Mouse (Mus musculus) retina, adult 2 months (tissue): ENCODE measurements around the gene Rtkn.

Experiments
- DNase-seq: peaks from one replicate; pipeline ENCODE4 v3.0.0-alpha.2; 2012; ENCODE audit warnings: low read depth, low spot score

Gene Rtkn

DNA sequence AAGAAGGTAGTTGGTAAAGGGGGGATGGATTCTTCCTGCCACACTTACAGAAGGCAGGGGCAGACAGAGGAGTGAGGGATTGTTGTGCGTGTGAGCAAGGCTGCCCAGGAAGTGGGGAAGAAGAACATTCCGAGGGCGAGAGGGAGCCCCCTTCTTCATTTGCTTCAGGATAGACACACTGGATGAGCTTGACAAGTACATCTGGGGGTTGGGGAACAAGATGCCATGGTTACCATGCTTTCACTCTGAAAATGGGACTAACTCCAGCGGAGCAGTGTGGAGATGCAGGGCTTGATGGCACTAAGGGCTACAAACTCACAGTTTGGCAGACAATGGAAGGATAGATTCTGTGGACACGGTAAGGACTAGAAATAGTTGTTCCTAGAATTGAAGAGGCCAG is 35.8 kb downstream of the Rtkn start:
- DNase-seq = no peak

GRCm38 (mm10) chr6:83172240-83172920 is 37.1 kb downstream of the Rtkn start:
- no peak for DNase-seq

DNA sequence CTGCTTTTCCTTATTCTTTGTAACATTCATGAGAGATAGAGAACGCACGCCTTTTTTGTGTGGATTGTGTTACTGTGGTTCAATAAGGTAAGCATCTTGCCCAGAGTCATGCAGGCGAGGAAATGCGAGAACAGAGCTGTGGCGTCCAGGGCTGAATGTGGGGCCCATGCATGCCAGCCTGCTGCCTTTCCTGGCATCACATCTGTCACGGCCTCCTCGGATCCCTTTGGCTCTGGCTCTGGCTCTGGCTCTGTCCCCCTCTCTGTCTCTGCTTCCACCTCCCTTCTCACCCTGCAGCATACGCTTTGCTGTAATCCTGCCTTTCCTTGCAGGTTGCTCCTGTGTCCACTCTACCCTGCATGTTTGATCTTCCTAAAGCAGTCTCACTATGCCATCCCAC is 40.7 kb downstream of the Rtkn start:
- no peak for DNase-seq

DNA sequence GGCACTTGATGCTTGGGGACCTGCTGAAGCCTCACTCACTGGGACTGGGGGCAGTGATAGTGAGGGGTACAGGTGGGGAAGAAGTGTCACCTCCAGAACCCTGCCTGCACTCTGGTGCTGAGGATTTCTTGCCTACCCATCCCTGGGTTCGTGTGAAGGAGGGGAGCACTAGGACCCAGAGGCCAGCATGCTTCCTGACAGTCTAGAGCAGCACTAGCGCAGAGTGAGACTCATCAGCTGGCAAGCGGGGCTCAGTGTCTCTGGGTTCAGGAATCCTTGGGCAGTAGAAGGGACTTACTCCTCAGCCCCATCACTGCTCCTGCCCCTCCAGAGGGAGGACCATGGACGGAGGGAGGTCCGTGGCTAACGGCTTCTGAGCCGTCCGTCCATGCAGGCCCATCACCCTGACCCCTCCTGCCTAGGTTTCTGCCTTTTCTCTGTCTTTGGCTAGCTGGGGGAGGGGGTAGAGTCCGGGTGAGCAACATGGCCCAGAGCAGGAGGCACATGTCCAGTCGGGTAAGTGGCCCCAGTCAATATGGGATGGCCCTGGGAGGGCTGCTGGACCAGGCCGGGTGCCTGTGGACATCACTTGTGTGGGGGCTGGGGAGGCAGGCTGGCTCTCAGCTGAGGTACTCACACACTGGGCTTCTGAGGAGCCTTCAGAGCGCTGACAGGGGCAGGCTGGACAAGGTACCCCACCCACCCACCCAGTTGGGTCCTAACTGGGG is 44.3 kb downstream of the Rtkn start:
- no peak for DNase-seq

DNA sequence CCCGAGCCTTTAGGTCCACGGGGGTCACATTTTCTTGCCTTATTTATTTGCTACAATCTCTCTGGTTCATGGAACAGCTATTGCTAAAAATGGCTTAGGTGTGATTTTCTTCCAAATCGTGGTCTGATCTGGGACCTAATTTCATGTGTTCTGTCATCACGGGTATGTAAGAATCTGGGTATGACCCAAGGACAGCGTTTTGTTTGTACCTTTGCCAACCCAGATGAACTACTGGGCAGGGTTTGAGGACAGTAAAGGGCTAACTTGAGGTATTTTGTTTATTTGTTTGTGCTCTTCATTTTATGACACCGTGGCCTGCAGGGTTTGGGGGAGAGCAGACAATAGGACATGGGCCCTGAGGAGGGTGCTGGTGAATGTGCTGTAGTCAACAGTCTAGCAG is 45.3 kb downstream of the Rtkn start:
- DNase-seq = no peak

- no peak for DNase-seq
These were observed 49.7 kb downstream of the Rtkn start for GRCm38 (mm10) chr6:83184858-83185435.

GRCm38 (mm10) chr6:83185895-83186861 is 50.9 kb downstream of the Rtkn start:
- DNase-seq = peak; percentile 85

- no peak for DNase-seq
These were observed 51.7 kb downstream of the Rtkn start for GRCm38 (mm10) chr6:83186946-83187345.

GRCm38 (mm10) chr6:83193571-83193970 is 58.3 kb downstream of the Rtkn start:
- no peak for DNase-seq

DNA sequence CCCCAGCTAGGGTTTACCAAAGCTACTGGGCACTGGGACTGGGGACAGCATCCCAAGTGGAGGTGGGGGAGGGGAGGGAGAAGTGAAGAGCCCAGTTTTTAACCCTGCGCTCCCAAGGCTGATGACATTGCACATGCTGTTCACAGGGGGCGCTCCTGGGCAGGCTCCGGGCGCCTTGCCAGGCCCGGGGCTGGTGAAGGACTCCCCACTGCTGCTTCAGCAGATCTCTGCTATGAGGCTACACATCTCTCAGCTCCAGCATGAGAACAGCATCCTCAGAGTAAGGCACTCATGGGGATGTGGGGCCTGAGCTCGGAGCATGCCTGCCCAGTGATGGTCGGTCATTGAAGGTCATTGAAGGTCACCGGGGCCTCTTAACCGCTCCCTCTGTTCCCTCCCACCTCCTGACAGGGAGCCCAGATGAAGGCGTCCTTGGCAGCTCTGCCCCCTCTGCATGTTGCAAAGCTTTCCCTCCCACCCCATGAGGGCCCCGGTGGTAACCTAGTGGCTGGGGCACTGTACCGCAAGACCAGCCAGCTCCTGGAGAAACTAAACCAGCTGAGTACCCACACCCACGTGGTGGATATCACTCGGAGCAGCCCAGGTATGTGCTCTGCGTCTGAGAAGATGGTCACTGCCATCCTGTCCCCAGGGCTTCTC is 62.2 kb downstream of the Rtkn start:
- DNase-seq = no peak
